Mouse (Mus musculus) embryonic facial prominence, embryonic 15.5 days (tissue): ENCODE data around the gene Mdm2. TPM values are rescaled to one million over a fixed set of nuclear protein-coding genes. Genes with fewer than 3 reads are reported as not detected.

Experiments
- ATAC-seq: fragments of 200-750 bp; cut with Nextera tagmentation; 2 replicates; pipeline ENCODE4 v1.8.0; 2017; ENCODE audit warnings: low read depth, moderate TSS enrichment; ENCODE audit not compliant: insufficient number of reproducible peaks, low FRiP score, low TSS enrichment
- H3K27ac ChIP-seq: fragments of 300-500 bp; sonication (generic); replicated peaks from 2 replicates; pipeline ENCODE4 v1.5.1; 2015; ENCODE audit warnings: mild to moderate bottlenecking, inconsistent platforms
- H3K27me3 ChIP-seq: fragments of 300-500 bp; sonication (generic); 2 replicates; pipeline ENCODE4 v1.6.1; 2015; ENCODE audit warnings: inconsistent platforms
- H3K36me3 ChIP-seq: fragments of 300-500 bp; sonication (generic); 2 replicates; pipeline ENCODE4 v1.6.1; 2015; ENCODE audit warnings: mild to moderate bottlenecking, inconsistent platforms
- H3K4me1 ChIP-seq: fragments of 300-500 bp; sonication (generic); 2 replicates; pipeline ENCODE4 v1.6.1; 2015; ENCODE audit warnings: inconsistent platforms
- H3K4me2 ChIP-seq: fragments of 300-500 bp; sonication (generic); replicated peaks from 2 replicates; pipeline ENCODE4 v1.6.1; 2015; ENCODE audit warnings: mild to moderate bottlenecking, inconsistent platforms
- H3K4me3 ChIP-seq: fragments of 300-500 bp; sonication (generic); replicated peaks from 2 replicates; pipeline ENCODE4 v1.5.1; 2015; ENCODE audit warnings: mild to moderate bottlenecking, inconsistent platforms
- H3K9ac ChIP-seq: fragments of 300-500 bp; sonication (generic); 2 replicates; pipeline ENCODE4 v1.6.1; 2015; ENCODE audit warnings: inconsistent platforms
- H3K9me3 ChIP-seq: fragments of 300-500 bp; sonication (generic); replicated peaks from 2 replicates; pipeline ENCODE4 v1.6.1; 2016; ENCODE audit warnings: inconsistent platforms
- WGBS: fragments of 180-500 bp; shearing (Covaris S2); methylation state at CpG from one replicate; pipeline ENCODE4 v1.1.7; 2015; 5-methylcytosine and 5-hydroxymethylcytosine counted together
- polyA plus RNA-seq: library from polyadenylated mRNA; unstranded; fragments of >200 nt; fragmentation: Nextera tagmentation; extraction: Ambion mirVana; gene quantifications from 2 replicates; pipeline ENCODE4 v1.2.1, GENCODE M21; 2015

The Mdm2 gene
- polyA plus RNA-seq, 1 experiment from 2014 or later: 57.8 TPM

- H3K4me3 ChIP-seq: no peak overlapping the region
- no peak overlapping the region for H3K4me2 ChIP-seq
- H3K4me1 ChIP-seq: no peaks in the 10 kb centered on the region
- H3K9me3 ChIP-seq: no peaks in the 10 kb centered on the region
- 56% methylated on average over 21 of the region's 21 CpGs for WGBS
- H3K9ac ChIP-seq: no peak overlapping the region
- no peak overlapping the region for H3K27ac ChIP-seq
- no peak for ATAC-seq
- no peaks in the 10 kb centered on the region for H3K36me3 ChIP-seq
- H3K27me3 ChIP-seq: no peaks in the 10 kb centered on the region
These were observed 70.5 kb downstream of the Mdm2 start for GRCm38 (mm10) chr10:117639899-117640594.

- Histone ChIP-seq H3K9me3 (no peaks in the 10 kb centered on the region), H3K4me3 (no peak overlapping the region), H3K4me2 (no peak overlapping the region), H3K27me3 (no peaks in the 10 kb centered on the region), H3K9ac (no peak overlapping the region), H3K36me3 (no peaks in the 10 kb centered on the region), H3K4me1 (no peaks in the 10 kb centered on the region), H3K27ac (no peak overlapping the region)
- ATAC-seq: no peak
- 87% methylated on average over 8 of the region's 8 CpGs for WGBS
These were observed 71.3 kb downstream of the Mdm2 start for GRCm38 (mm10) chr10:117639221-117639599.

Other genes starting within 250 kb of the Mdm2 start
- 60.5 and 68.7 TPM in 2 replicates for gene Cpm, start 81.3 kb downstream of the Mdm2 start, polyA plus RNA-seq
- 20.9 and 22.7 TPM in 2 replicates for gene Slc35e3, start 35.6 kb upstream of the Mdm2 start, polyA plus RNA-seq
- 50.7 and 50.8 TPM in 2 replicates for gene Nup107, start 81.9 kb upstream of the Mdm2 start, polyA plus RNA-seq
- gene Rap1b, start 135.3 kb upstream of the Mdm2 start, polyA plus RNA-seq: 170 and 174 TPM in 2 replicates